In the genomic region with DNA sequence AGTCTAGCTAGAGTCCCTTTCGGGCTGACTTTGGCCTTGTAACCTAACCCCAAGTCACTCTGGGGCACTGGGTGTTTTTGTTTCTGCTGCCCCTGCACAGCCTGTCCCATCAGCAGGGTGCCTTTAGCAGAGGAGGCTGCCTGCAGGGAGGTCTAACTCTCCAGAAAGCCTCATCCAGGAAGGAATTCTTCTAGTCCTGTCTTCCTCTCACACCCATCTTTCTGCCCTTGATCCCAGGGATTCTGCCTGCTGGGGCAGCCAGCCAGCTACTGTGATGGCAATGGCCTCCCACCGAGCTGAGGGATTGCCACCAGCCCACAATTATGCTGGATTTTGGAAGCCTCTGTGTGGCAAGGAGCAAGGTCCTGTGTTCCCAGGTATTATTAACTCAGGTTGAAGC, we compare ENCODE assay signal across 17 mouse cellular contexts.
DNase-seq lines count a peak whose midpoint lies in the region; ATAC-seq lines count a peak whose summit lies in the region.
"Had no signal": no experiment of that assay in that cellular context is flagged by ENCODE, and none has a peak within 500 bp of the region (broad histone marks: within the 10 kb centered on the region; RNA-seq: fewer than 3 reads in every experiment).

No protein-coding gene starts in this region.

- intact Hi-C loops in left cerebral cortex, postnatal 4 days (cut with DNase I), result no loop called here

- H3K4me3 ChIP-seq in neural tube, embryonic 15.5 days (replicated peaks), result no peak overlapping the region
- H3K4me3 ChIP-seq: forebrain, embryonic 13.5 days; heart, embryonic 13.5 days; hindbrain, embryonic 13.5 days; liver, embryonic 15.5 days; midbrain, embryonic 15.5 days had no signal

- no peak overlapping the region for H3K9ac ChIP-seq in neural tube, embryonic 15.5 days (replicated peaks)
- H3K9ac ChIP-seq: forebrain, embryonic 13.5 days; heart, embryonic 13.5 days; hindbrain, embryonic 13.5 days; liver, embryonic 15.5 days; midbrain, embryonic 15.5 days had no signal

- no peaks in the 10 kb centered on the region for H3K36me3 ChIP-seq in neural tube, embryonic 15.5 days
- H3K36me3 ChIP-seq: heart, embryonic 13.5 days; hindbrain, embryonic 13.5 days; liver, embryonic 15.5 days; midbrain, embryonic 15.5 days had no signal

- H3K4me1 ChIP-seq in neural tube, embryonic 15.5 days, result peaks cover 10% of the 10 kb centered on the region
- H3K4me1 ChIP-seq: forebrain, embryonic 13.5 days; liver, embryonic 15.5 days; midbrain, embryonic 15.5 days had no signal

- peak; percentile 11 to 28 for DNase-seq in cerebellum, postnatal 10 days
- DNase-seq in cerebellum, adult 9-10 months, result no peak
- peak; percentile 17 for DNase-seq in left cerebral cortex, postnatal 4 days
- no peak for DNase-seq in left cerebral cortex, adult 11 months (ENCODE audit: low spot score)
- peak; percentile 38 to 60 for DNase-seq in kidney, adult 8-10 months
- DNase-seq in thymus, postnatal 0 days (ENCODE audit: low spot score), result no peak
- DNase-seq: adrenal gland, postnatal 25 days; B cell, adult 2 months; gastrocnemius, postnatal 14 days; thymus, postnatal 25 days had no signal

- H3K4me2 ChIP-seq in neural tube, embryonic 15.5 days, result no peak overlapping the region
- H3K4me2 ChIP-seq: forebrain, embryonic 13.5 days; heart, embryonic 13.5 days; hindbrain, embryonic 13.5 days; liver, embryonic 15.5 days; midbrain, embryonic 15.5 days had no signal

- peak overlapping the region; percentile 37; the same call in 1 of the 2 replicates for H3K27ac ChIP-seq in neural tube, embryonic 15.5 days (replicated peaks)
- H3K27ac ChIP-seq: forebrain, embryonic 13.5 days; heart, embryonic 13.5 days; hindbrain, embryonic 13.5 days; liver, embryonic 15.5 days; midbrain, embryonic 15.5 days had no signal

- no peak for ATAC-seq in neural tube, embryonic 15.5 days (ENCODE audit: low FRiP score)
- no peak for ATAC-seq in granulocyte monocyte progenitor cell, adult 5-6 weeks (replicated peaks; ENCODE audit: poor library complexity, severe bottlenecking)
- ATAC-seq: forebrain, embryonic 13.5 days; midbrain, embryonic 15.5 days had no signal

- H3K27me3 ChIP-seq in neural tube, embryonic 15.5 days (replicated peaks), result no peaks in the 10 kb centered on the region
- H3K27me3 ChIP-seq: heart, embryonic 13.5 days; liver, embryonic 15.5 days; midbrain, embryonic 15.5 days had no signal

- no peaks in the 10 kb centered on the region for H3K9me3 ChIP-seq in neural tube, embryonic 15.5 days (replicated peaks)
- H3K9me3 ChIP-seq: forebrain, embryonic 13.5 days; heart, embryonic 13.5 days; hindbrain, embryonic 13.5 days; liver, embryonic 15.5 days; midbrain, embryonic 15.5 days had no signal

- WGBS in neural tube, embryonic 15.5 days, result 7% methylated on average over 2 of the region's 2 CpGs

Comparison
In these comparisons a context has a peak if more than half of its experiments do, and no peak if none do; other contexts are left out.
1. DNase-seq: peak in cerebellum, postnatal 10 days (2 of 2), left cerebral cortex, postnatal 4 days (single experiment) and kidney, adult 8-10 months (2 of 2); none in cerebellum, adult 9-10 months (single experiment), left cerebral cortex, adult 11 months (single experiment) and thymus, postnatal 0 days (single experiment).